Mouse (Mus musculus): ENCODE data around the gene Agbl4. TPM values are rescaled to one million over a fixed set of nuclear protein-coding genes. Genes with fewer than 3 reads are reported as not detected.

Agbl4 gene
- polyA plus RNA-seq, 1 experiment from 2014 or later = 3.4 TPM

DNA sequence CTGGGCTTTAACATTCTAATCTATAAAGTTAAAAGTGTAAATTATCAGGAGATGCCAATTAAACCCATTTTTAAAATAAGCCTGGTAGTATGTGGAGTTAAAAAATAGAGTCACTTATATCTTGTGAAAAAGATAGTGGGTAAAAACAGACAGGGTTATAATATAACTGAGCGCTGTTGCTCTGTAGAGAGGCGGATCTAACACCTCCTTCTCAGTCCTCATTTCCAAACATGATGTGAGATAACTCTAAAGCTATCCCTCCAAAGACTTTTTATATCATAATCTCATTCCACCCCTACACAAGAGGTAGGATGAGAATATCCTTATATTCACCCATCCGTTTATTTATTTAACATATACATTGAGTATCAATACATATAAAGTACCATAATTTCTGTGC, 669.9 kb downstream of the Agbl4 start:
- Histone ChIP-seq H3K4me2 (ENCODE audit: low read depth, low read length) (no peak overlapping the region), H3K4me1 (ENCODE audit: control insufficient read depth, insufficient read depth, low read length) (no peaks in the 10 kb centered on the region), H3K27me3 (ENCODE audit: control insufficient read depth, insufficient read depth, low read length) (no peaks in the 10 kb centered on the region), H3K4me3 (ENCODE audit: low read depth, low read length) (no peak overlapping the region), H3K9ac (replicated peaks; ENCODE audit: low read depth, low read length) (no peak overlapping the region), H3K9me3 (ENCODE audit: control insufficient read depth, low read length) (no peaks in the 10 kb centered on the region), H3K36me3 (ENCODE audit: control insufficient read depth, insufficient read depth, low read length) (no peaks in the 10 kb centered on the region), H3K27ac (ENCODE audit: low read depth, low read length) (no peak overlapping the region)
- no peak for ATAC-seq (ENCODE audit: low read depth)
- WGBS = 95% methylated on average over 3 of the region's 3 CpGs

DNA sequence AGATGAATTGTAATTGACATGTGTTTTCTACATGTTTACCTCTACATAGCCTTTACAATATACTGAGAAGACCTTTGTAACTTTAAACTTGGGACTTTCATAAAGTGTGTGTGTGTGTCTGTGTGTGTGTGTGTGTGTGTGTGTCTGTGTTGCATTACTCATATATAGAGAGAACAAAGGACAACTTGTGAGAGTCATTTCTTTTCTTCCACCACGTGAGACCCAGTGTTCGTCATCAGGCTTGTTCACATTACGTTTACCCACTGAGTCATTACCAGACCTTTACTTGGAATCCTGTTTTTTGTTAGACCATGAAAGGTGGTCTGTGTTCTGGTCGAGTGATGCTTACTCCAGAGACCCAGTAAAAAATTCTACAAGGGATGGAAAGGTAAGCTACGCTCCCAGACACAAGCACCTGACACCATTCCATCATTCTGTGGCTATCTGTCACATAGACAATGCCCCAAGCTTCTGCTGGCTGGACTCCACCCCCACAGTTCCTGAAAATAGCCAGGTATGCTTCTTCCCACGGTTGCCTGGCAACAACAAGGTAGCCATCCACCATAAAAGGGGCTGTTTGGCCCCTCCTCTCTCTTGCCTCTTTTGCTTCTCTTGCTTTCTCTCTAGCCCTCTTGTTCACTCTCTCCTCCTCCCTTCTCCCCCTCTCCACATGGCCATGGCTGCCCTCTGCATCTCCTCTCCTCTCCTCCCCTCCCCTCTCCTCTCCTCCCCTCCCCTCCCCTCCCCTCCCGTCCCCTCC, 676.5 kb downstream of the Agbl4 start:
- WGBS = 66% methylated on average over 6 of the region's 7 CpGs
- Histone ChIP-seq H3K4me3 (ENCODE audit: low read depth, low read length) (no peak overlapping the region), H3K9ac (replicated peaks; ENCODE audit: low read depth, low read length) (no peak overlapping the region), H3K27ac (ENCODE audit: low read depth, low read length) (no peak overlapping the region), H3K4me2 (ENCODE audit: low read depth, low read length) (no peak overlapping the region), H3K4me1 (ENCODE audit: control insufficient read depth, insufficient read depth, low read length) (no peaks in the 10 kb centered on the region), H3K36me3 (ENCODE audit: control insufficient read depth, insufficient read depth, low read length) (no peaks in the 10 kb centered on the region), H3K27me3 (ENCODE audit: control insufficient read depth, insufficient read depth, low read length) (no peaks in the 10 kb centered on the region), H3K9me3 (ENCODE audit: control insufficient read depth, low read length) (no peaks in the 10 kb centered on the region)
- ATAC-seq (ENCODE audit: low read depth) = no peak

GRCm38 (mm10) chr4:111074701-111075154, 677.3 kb downstream of the Agbl4 start:
- H3K4me1 ChIP-seq (ENCODE audit: control insufficient read depth, insufficient read depth, low read length) = no peaks in the 10 kb centered on the region
- no peak overlapping the region for H3K4me2 ChIP-seq (ENCODE audit: low read depth, low read length)
- H3K9me3 ChIP-seq (ENCODE audit: control insufficient read depth, low read length) = no peaks in the 10 kb centered on the region
- no peaks in the 10 kb centered on the region for H3K27me3 ChIP-seq (ENCODE audit: control insufficient read depth, insufficient read depth, low read length)
- no peak overlapping the region for H3K9ac ChIP-seq (replicated peaks; ENCODE audit: low read depth, low read length)
- H3K36me3 ChIP-seq (ENCODE audit: control insufficient read depth, insufficient read depth, low read length) = no peaks in the 10 kb centered on the region
- no peak overlapping the region for H3K4me3 ChIP-seq (ENCODE audit: low read depth, low read length)
- ATAC-seq (ENCODE audit: low read depth) = no peak
- WGBS = 83% methylated on average over 6 of the region's 6 CpGs
- H3K27ac ChIP-seq (ENCODE audit: low read depth, low read length) = no peak overlapping the region

DNA sequence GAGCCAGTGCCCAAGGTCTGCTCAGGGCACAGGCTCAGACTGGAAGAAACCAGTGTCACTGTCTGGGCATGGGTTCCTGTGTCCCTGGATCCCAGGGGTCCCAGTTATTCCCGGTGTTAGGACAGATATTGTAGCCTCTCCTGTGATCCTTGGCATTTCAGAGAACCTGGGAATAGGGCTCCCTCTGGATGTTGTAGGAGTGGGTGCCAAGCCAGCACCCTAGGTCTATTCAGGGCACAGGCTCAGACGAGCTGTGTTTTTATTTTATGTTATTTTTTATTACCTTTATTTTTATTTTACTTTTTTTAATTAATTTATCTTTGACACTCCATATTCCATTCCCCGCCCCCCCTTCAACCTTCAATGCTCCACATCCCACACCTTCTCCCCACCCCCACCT, 680.3 kb downstream of the Agbl4 start:
- Histone ChIP-seq H3K4me2 (ENCODE audit: low read depth, low read length) (no peak overlapping the region), H3K4me3 (ENCODE audit: low read depth, low read length) (no peak overlapping the region), H3K4me1 (ENCODE audit: control insufficient read depth, insufficient read depth, low read length) (no peaks in the 10 kb centered on the region), H3K9me3 (ENCODE audit: control insufficient read depth, low read length) (no peaks in the 10 kb centered on the region), H3K9ac (replicated peaks; ENCODE audit: low read depth, low read length) (no peak overlapping the region), H3K27me3 (ENCODE audit: control insufficient read depth, insufficient read depth, low read length) (no peaks in the 10 kb centered on the region), H3K36me3 (ENCODE audit: control insufficient read depth, insufficient read depth, low read length) (no peaks in the 10 kb centered on the region), H3K27ac (ENCODE audit: low read depth, low read length) (no peak overlapping the region)
- 82% methylated on average over 3 of the region's 3 CpGs for WGBS
- ATAC-seq (ENCODE audit: low read depth) = no peak

GRCm38 (mm10) chr4:111085330-111085729, 687.9 kb downstream of the Agbl4 start:
- Histone ChIP-seq H3K9me3 (ENCODE audit: control insufficient read depth, low read length) (no peaks in the 10 kb centered on the region), H3K4me1 (ENCODE audit: control insufficient read depth, insufficient read depth, low read length) (no peaks in the 10 kb centered on the region), H3K27ac (ENCODE audit: low read depth, low read length) (no peak overlapping the region), H3K36me3 (ENCODE audit: control insufficient read depth, insufficient read depth, low read length) (no peaks in the 10 kb centered on the region), H3K27me3 (ENCODE audit: control insufficient read depth, insufficient read depth, low read length) (no peaks in the 10 kb centered on the region), H3K9ac (replicated peaks; ENCODE audit: low read depth, low read length) (no peak overlapping the region), H3K4me2 (ENCODE audit: low read depth, low read length) (no peak overlapping the region), H3K4me3 (ENCODE audit: low read depth, low read length) (no peak overlapping the region)
- WGBS = 82% methylated on average over 1 of the region's 1 CpGs
- ATAC-seq (ENCODE audit: low read depth) = no peak

GRCm38 (mm10) chr4:111136217-111137147, 739.0 kb downstream of the Agbl4 start:
- ATAC-seq (ENCODE audit: low read depth) = no peak
- Histone ChIP-seq H3K9me3 (ENCODE audit: control insufficient read depth, low read length) (no peaks in the 10 kb centered on the region), H3K27ac (ENCODE audit: low read depth, low read length) (no peak overlapping the region), H3K9ac (replicated peaks; ENCODE audit: low read depth, low read length) (no peak overlapping the region), H3K4me3 (ENCODE audit: low read depth, low read length) (no peak overlapping the region), H3K36me3 (ENCODE audit: control insufficient read depth, insufficient read depth, low read length) (no peaks in the 10 kb centered on the region), H3K4me2 (ENCODE audit: low read depth, low read length) (no peak overlapping the region), H3K4me1 (ENCODE audit: control insufficient read depth, insufficient read depth, low read length) (no peaks in the 10 kb centered on the region), H3K27me3 (ENCODE audit: control insufficient read depth, insufficient read depth, low read length) (no peaks in the 10 kb centered on the region)
- 65% methylated on average over 3 of the region's 3 CpGs for WGBS

- H3K4me3 ChIP-seq (ENCODE audit: low read depth, low read length) = no peak overlapping the region
- no peak overlapping the region for H3K9ac ChIP-seq (replicated peaks; ENCODE audit: low read depth, low read length)
- 84% methylated on average over 1 of the region's 1 CpGs for WGBS
- no peak for ATAC-seq (ENCODE audit: low read depth)
- H3K9me3 ChIP-seq (ENCODE audit: control insufficient read depth, low read length) = no peaks in the 10 kb centered on the region
- H3K4me1 ChIP-seq (ENCODE audit: control insufficient read depth, insufficient read depth, low read length) = no peaks in the 10 kb centered on the region
- no peak overlapping the region for H3K4me2 ChIP-seq (ENCODE audit: low read depth, low read length)
- H3K27me3 ChIP-seq (ENCODE audit: control insufficient read depth, insufficient read depth, low read length) = no peaks in the 10 kb centered on the region
- H3K27ac ChIP-seq (ENCODE audit: low read depth, low read length) = no peak overlapping the region
- no peaks in the 10 kb centered on the region for H3K36me3 ChIP-seq (ENCODE audit: control insufficient read depth, insufficient read depth, low read length)
Measured at GRCm38 (mm10) chr4:111147748-111148147, 750.3 kb downstream of the Agbl4 start.

- Histone ChIP-seq H3K27ac (ENCODE audit: low read depth, low read length) (no peak overlapping the region), H3K27me3 (ENCODE audit: control insufficient read depth, insufficient read depth, low read length) (no peaks in the 10 kb centered on the region), H3K9ac (replicated peaks; ENCODE audit: low read depth, low read length) (no peak overlapping the region), H3K9me3 (ENCODE audit: control insufficient read depth, low read length) (no peaks in the 10 kb centered on the region), H3K4me2 (ENCODE audit: low read depth, low read length) (no peak overlapping the region), H3K36me3 (ENCODE audit: control insufficient read depth, insufficient read depth, low read length) (no peaks in the 10 kb centered on the region), H3K4me3 (ENCODE audit: low read depth, low read length) (no peak overlapping the region), H3K4me1 (ENCODE audit: control insufficient read depth, insufficient read depth, low read length) (no peaks in the 10 kb centered on the region)
- no peak for ATAC-seq (ENCODE audit: low read depth)
- 35% methylated on average over 1 of the region's 1 CpGs for WGBS
Measured at GRCm38 (mm10) chr4:111155859-111156258, 758.4 kb downstream of the Agbl4 start.

GRCm38 (mm10) chr4:111181478-111181877, 784.0 kb downstream of the Agbl4 start:
- Histone ChIP-seq H3K9ac (replicated peaks; ENCODE audit: low read depth, low read length) (no peak overlapping the region), H3K4me2 (ENCODE audit: low read depth, low read length) (no peak overlapping the region), H3K4me3 (ENCODE audit: low read depth, low read length) (no peak overlapping the region), H3K27me3 (ENCODE audit: control insufficient read depth, insufficient read depth, low read length) (no peaks in the 10 kb centered on the region), H3K4me1 (ENCODE audit: control insufficient read depth, insufficient read depth, low read length) (no peaks in the 10 kb centered on the region), H3K9me3 (ENCODE audit: control insufficient read depth, low read length) (no peaks in the 10 kb centered on the region), H3K27ac (ENCODE audit: low read depth, low read length) (no peak overlapping the region), H3K36me3 (ENCODE audit: control insufficient read depth, insufficient read depth, low read length) (no peaks in the 10 kb centered on the region)
- no peak for ATAC-seq (ENCODE audit: low read depth)
- WGBS = 92% methylated on average over 2 of the region's 2 CpGs
